Mouse (Mus musculus): ENCODE data around the gene Slc25a19.

GRCm38 (mm10) chr11:115627705-115628464 is at the start of gene Slc25a19:
- TF ChIP-seq CTCF (IDR thresholded peaks at IDR 0.05; ENCODE audit: borderline replicate concordance, insufficient read depth, low read length) (no peak), POLR2A (IDR thresholded peaks at IDR 0.05; ENCODE audit: low read depth, low read length) (peak; percentile 86)
